Mouse (Mus musculus) MEL (cell line): ENCODE results near the gene H2-DMb1. TPM values are rescaled to one million over a fixed set of nuclear protein-coding genes. Genes with fewer than 3 reads are reported as not detected.
A peak's percentile ranks its signal among the peaks of the same experiment; 100 is the strongest.

Experiments used
- DNase-seq: peaks from one replicate; pipeline ENCODE4 v3.0.0; 2011; ENCODE audit warnings: low read depth, low spot score
- H3K27ac ChIP-seq: 2 replicates; pipeline ENCODE4 v1.5.1; 2012; ENCODE audit warnings: low read depth, mild to moderate bottlenecking, control low read depth, low read length, moderate library complexity; ENCODE audit not compliant: control insufficient read depth
- H3K27me3 ChIP-seq, 2 experiments: fragments of 150-350 bp in 1 of 2; sonication (generic) in 1 of 2; 2 replicates each; pipeline ENCODE4 v1.6.1; 2012; ENCODE audit warnings: low read length in 2 of 2, mild to moderate bottlenecking in 2 of 2, improper control_type of control experiment in 1 of 2, moderate library complexity in 1 of 2; ENCODE audit not compliant: insufficient read depth in 2 of 2, control insufficient read depth in 1 of 2
- H3K36me3 ChIP-seq, 2 experiments: 2 replicates each; pipeline ENCODE4 v1.6.1; 2012 to 2014; ENCODE audit warnings: low read length in 2 of 2, improper control_type of control experiment in 1 of 2, inconsistent platforms in 1 of 2, mild to moderate bottlenecking in 1 of 2; ENCODE audit not compliant: insufficient read depth in 2 of 2, control insufficient read depth in 1 of 2
- H3K4me1 ChIP-seq, 2 experiments: fragments of 150-350 bp in 1 of 2; sonication (generic) in 1 of 2; 2 replicates each; pipeline ENCODE4 v1.6.1; 2012; ENCODE audit warnings: low read length in 2 of 2, improper control_type of control experiment in 1 of 2, mild to moderate bottlenecking in 1 of 2; ENCODE audit not compliant: insufficient read depth in 2 of 2, control insufficient read depth in 1 of 2
- H3K4me3 ChIP-seq, 2 experiments: fragments of 150-350 bp in 1 of 2; sonication (generic) in 1 of 2; 2 replicates each; pipeline ENCODE4 v1.5.1; 2012; ENCODE audit warnings: low read depth in 2 of 2, low read length in 2 of 2, mild to moderate bottlenecking in 2 of 2, moderate library complexity in 2 of 2, control low read depth in 1 of 2, improper control_type of control experiment in 1 of 2; ENCODE audit not compliant: control insufficient read depth in 1 of 2, insufficient read depth in 1 of 2
- H3K79me2 ChIP-seq: 2 replicates; pipeline ENCODE4 v1.6.1; 2012; ENCODE audit warnings: mild to moderate bottlenecking, low read length, moderate library complexity; ENCODE audit not compliant: control insufficient read depth, poor library complexity, insufficient read depth
- H3K9ac ChIP-seq: 2 replicates; pipeline ENCODE4 v1.6.1; 2012; ENCODE audit warnings: low read depth, mild to moderate bottlenecking, control low read depth, low read length, moderate library complexity; ENCODE audit not compliant: control insufficient read depth, poor library complexity, severe bottlenecking
- H3K9me3 ChIP-seq: fragments of 150-350 bp; sonication (generic); replicated peaks from 2 replicates; pipeline ENCODE4 v1.6.1; 2012; ENCODE audit warnings: mild to moderate bottlenecking, low read length, improper control_type of control experiment, moderate library complexity; ENCODE audit not compliant: insufficient read depth
- BHLHE40 ChIP-seq: IDR thresholded peaks from 2 replicates; pipeline ENCODE4 v1.6.1; 2012; ENCODE audit warnings: low read depth, mild to moderate bottlenecking, inconsistent platforms, low read length, improper control_type of control experiment, borderline replicate concordance
- CHD1 ChIP-seq: IDR thresholded peaks from 2 replicates; pipeline ENCODE4 v1.6.1; 2012; ENCODE audit warnings: low read depth, mild to moderate bottlenecking, inconsistent platforms, low read length, improper control_type of control experiment
- CTCF ChIP-seq, 3 experiments: IDR thresholded peaks in 2 of 3; conservative IDR thresholded peaks in 1 of 3; 2 replicates each; pipeline ENCODE4 v1.5.1; 2011 to 2012; ENCODE audit warnings: low read length in 3 of 3, low read depth in 2 of 3, mild to moderate bottlenecking in 2 of 3, improper control_type of control experiment in 1 of 3, inconsistent platforms in 1 of 3, mixed read lengths in 1 of 3, moderate library complexity in 1 of 3; ENCODE audit not compliant: control insufficient read depth in 1 of 3, insufficient read depth in 1 of 3, poor library complexity in 1 of 3, severe bottlenecking in 1 of 3
- EP300 ChIP-seq, 2 experiments: IDR thresholded peaks; 2 replicates each; pipeline ENCODE4 v1.6.1; 2011; ENCODE audit warnings: improper control_type of control experiment in 2 of 2, low read length in 2 of 2, low read depth in 1 of 2, mild to moderate bottlenecking in 1 of 2
- GABPA ChIP-seq: IDR thresholded peaks from 2 replicates; pipeline ENCODE4 v1.6.1; 2012; ENCODE audit warnings: low read depth, mild to moderate bottlenecking, inconsistent platforms, low read length, improper control_type of control experiment, moderate library complexity
- GATA1 ChIP-seq: IDR thresholded peaks from 2 replicates; pipeline ENCODE4 v1.6.1; 2011; ENCODE audit warnings: low read depth, low read length, improper control_type of control experiment
- HCFC1 ChIP-seq: IDR thresholded peaks from 2 replicates; pipeline ENCODE4 v1.6.1; 2012; ENCODE audit warnings: low read depth, mild to moderate bottlenecking, inconsistent platforms, low read length, improper control_type of control experiment, moderate library complexity
- JUND ChIP-seq: IDR thresholded peaks from 2 replicates; pipeline ENCODE4 v1.6.1; 2011; ENCODE audit warnings: low read depth, mild to moderate bottlenecking, improper control_type of control experiment, low read length
- MAX ChIP-seq: IDR thresholded peaks from 2 replicates; pipeline ENCODE4 v1.6.1; 2011; ENCODE audit warnings: low read length, improper control_type of control experiment
- MYC ChIP-seq: IDR thresholded peaks from 2 replicates; pipeline ENCODE4 v1.6.1; 2011; ENCODE audit warnings: low read depth, mild to moderate bottlenecking, low read length, improper control_type of control experiment, moderate library complexity
- NRF1 ChIP-seq: IDR thresholded peaks from 2 replicates; pipeline ENCODE4 v1.6.1; 2014; ENCODE audit warnings: low read depth, mild to moderate bottlenecking, inconsistent platforms, low read length, improper control_type of control experiment, moderate library complexity; ENCODE audit not compliant: poor library complexity, insufficient read depth, severe bottlenecking
- POLR2A ChIP-seq, 2 experiments: IDR thresholded peaks; 2 replicates each; pipeline ENCODE4 v1.6.1; 2011 to 2012; ENCODE audit warnings: low read length in 2 of 2, mild to moderate bottlenecking in 2 of 2, control low read depth in 1 of 2, improper control_type of control experiment in 1 of 2, low read depth in 1 of 2, moderate library complexity in 1 of 2; ENCODE audit not compliant: control insufficient read depth in 1 of 2, insufficient read depth in 1 of 2, poor library complexity in 1 of 2
- POLR2AphosphoS2 ChIP-seq: IDR thresholded peaks from 2 replicates; pipeline ENCODE4 v1.6.1; 2011; ENCODE audit warnings: low read length, improper control_type of control experiment
- POLR2AphosphoS5 ChIP-seq: IDR thresholded peaks from 2 replicates; pipeline ENCODE4 v1.6.1; 2012; ENCODE audit warnings: low read depth, borderline replicate concordance, mild to moderate bottlenecking, inconsistent platforms, low read length, moderate library complexity, mixed read lengths
- RAD21 ChIP-seq: IDR thresholded peaks from 2 replicates; pipeline ENCODE4 v1.6.1; 2011; ENCODE audit warnings: mild to moderate bottlenecking, low read depth, low read length, improper control_type of control experiment
- RCOR1 ChIP-seq: IDR thresholded peaks from 2 replicates; pipeline ENCODE4 v1.6.1; 2012; ENCODE audit warnings: low read depth, mild to moderate bottlenecking, inconsistent platforms, low read length, improper control_type of control experiment
- TBP ChIP-seq: IDR thresholded peaks from 2 replicates; pipeline ENCODE4 v1.8.0; 2011; ENCODE audit warnings: low read depth, low read length, improper control_type of control experiment
- USF1 ChIP-seq: IDR thresholded peaks from 2 replicates; pipeline ENCODE4 v1.6.1; 2014; ENCODE audit warnings: low read depth, mild to moderate bottlenecking, inconsistent platforms, low read length, improper control_type of control experiment, moderate library complexity
- ZKSCAN1 ChIP-seq: IDR thresholded peaks from 2 replicates; pipeline ENCODE4 v1.6.1; 2012; ENCODE audit warnings: low read depth, mild to moderate bottlenecking, inconsistent platforms, low read length, improper control_type of control experiment, moderate library complexity
- ZNF384 ChIP-seq: IDR thresholded peaks from 2 replicates; pipeline ENCODE4 v1.6.1; 2012; ENCODE audit warnings: low read depth, mild to moderate bottlenecking, inconsistent platforms, low read length, improper control_type of control experiment
- polyA plus RNA-seq, 2 experiments: library from polyadenylated mRNA; stranded (reverse) in 1 of 2; unstranded in 1 of 2; fragments of >175 nt in 1 of 2; fragments of >200 nt in 1 of 2; gene quantifications; 2 replicates each; pipeline versions ENCODE4 v1.2.1 to v1.2.4; 2012; ENCODE audit warnings: low replicate concordance in 2 of 2, low read depth in 1 of 2; ENCODE audit not compliant: insufficient read length in 2 of 2, insufficient read depth in 1 of 2, missing spikeins in 1 of 2
- total RNA-seq: library from RNA; depleted of rRNA; stranded (reverse); fragments of 300-350 nt; gene quantifications from 2 replicates; pipeline ENCODE4 v1.2.3, GENCODE M21; 2012

H2-DMb1 gene
- total and polyA plus RNA-seq, 3 experiments, result 0.67 TPM; not detected in 2

DNA sequence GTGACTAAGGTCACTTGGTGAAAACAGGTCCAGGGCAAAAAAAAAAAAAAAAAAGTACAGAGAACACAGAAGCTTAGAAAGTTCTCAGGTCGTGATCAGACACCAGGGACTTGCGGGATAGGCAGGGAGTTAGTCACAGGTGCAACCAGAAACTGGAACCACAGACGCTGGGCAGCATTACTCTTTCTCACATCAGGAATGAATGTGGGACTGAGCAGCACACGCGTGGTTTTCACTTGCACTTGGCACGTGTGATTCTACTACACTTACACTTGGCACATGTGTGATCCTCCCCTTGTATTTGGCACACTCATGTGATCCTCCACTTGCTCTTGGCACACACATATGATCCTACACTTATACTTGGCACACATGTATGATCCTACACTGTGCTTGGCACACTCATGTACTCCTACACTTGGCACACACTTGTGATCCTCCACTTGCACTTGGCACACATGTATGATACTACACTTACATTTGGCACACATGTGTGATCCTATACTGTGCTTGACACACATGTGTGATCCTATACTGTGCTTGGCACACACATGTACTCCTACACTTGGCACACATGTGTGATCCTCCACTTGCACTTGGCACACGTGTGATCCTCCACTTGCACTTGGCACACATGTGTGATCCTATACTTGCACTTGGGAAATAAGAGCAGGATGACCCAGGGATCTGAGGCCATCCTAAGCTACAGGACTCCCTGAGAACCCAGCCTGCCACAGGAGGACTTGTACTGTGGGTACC, 45.6 kb upstream of the H2-DMb1 start:
- no peaks in the 10 kb centered on the region for H3K27me3 ChIP-seq
- TF ChIP-seq POLR2AphosphoS5 (peak; percentile 90; the same call in 1 of the 2 replicates), TBP (no peak), JUND (no peak), RCOR1 (no peak), HCFC1 (no peak), USF1 (no peak)
- no peaks in the 10 kb centered on the region for H3K79me2 ChIP-seq
- H3K4me1 ChIP-seq, result no peaks in the 10 kb centered on the region
- H3K4me3 ChIP-seq, result no peak overlapping the region
- no peaks in the 10 kb centered on the region for H3K9me3 ChIP-seq
- no peak for DNase-seq
- peaks cover 0 to 2% of the 10 kb centered on the region in 2 experiments; a peak in 1 of 4 replicates for H3K36me3 ChIP-seq
- no peak overlapping the region for H3K27ac ChIP-seq
- no peak overlapping the region for H3K9ac ChIP-seq

DNA sequence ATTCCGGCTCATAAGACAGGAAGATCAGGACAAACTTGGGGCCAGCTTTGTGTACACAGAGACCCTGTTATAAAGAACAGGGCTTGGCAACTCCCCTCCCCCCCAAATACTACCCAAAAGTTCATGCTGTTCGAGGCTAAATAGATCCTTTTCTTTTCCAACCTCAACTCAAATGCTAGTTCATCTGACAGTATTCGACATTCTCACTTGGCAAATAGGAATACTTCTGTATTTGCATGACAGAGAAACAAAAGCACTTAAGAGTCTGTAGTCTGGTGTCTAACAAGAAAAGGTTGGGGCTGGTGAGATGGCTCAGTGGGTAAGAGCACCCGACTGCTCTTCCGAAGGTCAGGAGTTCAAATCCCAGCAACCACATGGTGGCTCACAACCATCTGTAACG, 44.4 kb upstream of the H2-DMb1 start:
- H3K79me2 ChIP-seq, result no peaks in the 10 kb centered on the region; the same call in 1 of the 2 replicates
- H3K4me3 ChIP-seq, result no peak overlapping the region
- TF ChIP-seq POLR2AphosphoS2 (no peak), ZKSCAN1 (no peak), GATA1 (no peak), MAX (no peak), ZNF384 (no peak), GABPA (no peak), MYC (no peak), POLR2A (IDR thresholded peaks at IDR 0.05; ENCODE audit: control insufficient read depth in 1 of 2, insufficient read depth in 1 of 2, low read depth in 1 of 2, low read length in 2 of 2, poor library complexity in 1 of 2) (no peak), RAD21 (no peak), POLR2AphosphoS5 (no peak), EP300 (IDR thresholded peaks at IDR 0.05; ENCODE audit: low read depth in 1 of 2, low read length in 2 of 2) (no peak), CTCF (IDR thresholded peaks at IDR 0.05 in 2 of 3, conservative IDR thresholded peaks at IDR 0.05 in 1 of 3; ENCODE audit: control insufficient read depth in 1 of 3, insufficient read depth in 1 of 3, low read depth in 2 of 3, low read length in 3 of 3, poor library complexity in 1 of 3, severe bottlenecking in 1 of 3) (no peak), CHD1 (no peak), NRF1 (no peak), BHLHE40 (no peak)
- H3K4me1 ChIP-seq, result no peaks in the 10 kb centered on the region
- DNase-seq, result no peak
- H3K9ac ChIP-seq, result no peak overlapping the region
- H3K36me3 ChIP-seq, result peaks cover under 1 to 11% of the 10 kb centered on the region in 2 experiments
- H3K9me3 ChIP-seq, result no peaks in the 10 kb centered on the region
- H3K27me3 ChIP-seq, result no peaks in the 10 kb centered on the region
- H3K27ac ChIP-seq, result no peak overlapping the region
